Mouse (Mus musculus) embryonic fibroblast, embryonic 13.5 days (primary cell): ENCODE data around the gene Cnpy1.

Experiments
- CTCF ChIP-seq: IDR thresholded peaks from 2 replicates; pipeline ENCODE4 v1.5.1; 2011; ENCODE audit warnings: mild to moderate bottlenecking, control low read depth, low read length, moderate library complexity, borderline replicate concordance; ENCODE audit not compliant: insufficient read depth
- POLR2A ChIP-seq: IDR thresholded peaks from 2 replicates; pipeline ENCODE4 v1.6.1; 2011; ENCODE audit warnings: low read depth, mild to moderate bottlenecking, control low read depth, low read length, moderate library complexity

- TF ChIP-seq POLR2A (no peak), CTCF (no peak)
These were observed 6.7 kb upstream of the Cnpy1 start for GRCm38 (mm10) chr5:28252260-28252659.
